Mouse (Mus musculus) neural tube, embryonic 13.5 days (tissue): ENCODE data around the gene Mettl1. TPM values are rescaled to one million over a fixed set of nuclear protein-coding genes. Genes with fewer than 3 reads are reported as not detected.
A peak's percentile ranks its signal among the peaks of the same experiment; 100 is the strongest.

Experiments
- ATAC-seq: fragments of 200-750 bp; cut with Nextera tagmentation; 2 replicates; pipeline ENCODE4 v1.8.0; 2017; ENCODE audit warnings: low read depth, mild to moderate bottlenecking, moderate TSS enrichment, moderate library complexity
- H3K27ac ChIP-seq: fragments of 300-500 bp; sonication (generic); replicated peaks from 2 replicates; pipeline ENCODE4 v1.5.1; 2015; ENCODE audit warnings: moderate library complexity, mild to moderate bottlenecking, inconsistent platforms
- H3K27me3 ChIP-seq: fragments of 300-500 bp; sonication (generic); 2 replicates; pipeline ENCODE4 v1.6.1; 2015; ENCODE audit warnings: mild to moderate bottlenecking, inconsistent platforms
- H3K36me3 ChIP-seq: fragments of 300-500 bp; sonication (generic); 2 replicates; pipeline ENCODE4 v1.6.1; 2015; ENCODE audit warnings: mild to moderate bottlenecking, inconsistent platforms
- H3K4me1 ChIP-seq: fragments of 300-500 bp; sonication (generic); replicated peaks from 2 replicates; pipeline ENCODE4 v1.6.1; 2015; ENCODE audit warnings: inconsistent platforms
- H3K4me2 ChIP-seq: fragments of 300-500 bp; sonication (generic); 2 replicates; pipeline ENCODE4 v1.6.1; 2015; ENCODE audit warnings: inconsistent platforms, mild to moderate bottlenecking, moderate library complexity
- H3K4me3 ChIP-seq: fragments of 300-500 bp; sonication (generic); 2 replicates; pipeline ENCODE4 v1.5.1; 2015; ENCODE audit warnings: mild to moderate bottlenecking, inconsistent platforms
- H3K9ac ChIP-seq: fragments of 300-500 bp; sonication (generic); 2 replicates; pipeline ENCODE4 v1.6.1; 2015; ENCODE audit warnings: moderate library complexity, mild to moderate bottlenecking, inconsistent platforms
- H3K9me3 ChIP-seq: fragments of 300-500 bp; sonication (generic); 2 replicates; pipeline ENCODE4 v1.6.1; 2016; ENCODE audit warnings: inconsistent platforms
- WGBS: fragments of 180-500 bp; shearing (Covaris S2); methylation state at CpG from one replicate; pipeline ENCODE4 v1.1.7; 2015; 5-methylcytosine and 5-hydroxymethylcytosine counted together
- polyA plus RNA-seq: library from polyadenylated mRNA; unstranded; fragments of >200 nt; fragmentation: Nextera tagmentation; extraction: Ambion mirVana; gene quantifications from 2 replicates; pipeline ENCODE4 v1.2.1, GENCODE M21; 2015

Gene Mettl1
- polyA plus RNA-seq = 22.5 and 25.7 TPM in 2 replicates

GRCm38 (mm10) chr10:127041274-127041766 is at the start of gene Mettl1, which contains the start of gene Eef1akmt3:
Mettl1 (plus strand) TSS chr10:127041414.
Eef1akmt3 (minus strand) TSS chr10:127041513.
- peak within 1 kb of the TSS; percentile 77 for H3K9ac ChIP-seq
- under 1% methylated on average over 28 of the region's 28 CpGs for WGBS
- H3K36me3 ChIP-seq = peaks cover 3% of the 10 kb centered on the region; the same call in 1 of the 2 replicates
- H3K4me1 ChIP-seq = peaks cover 16% of the 10 kb centered on the region
- H3K9me3 ChIP-seq = no peaks in the 10 kb centered on the region
- H3K4me3 ChIP-seq = peak within 1 kb of the TSS; percentile 83
- H3K27ac ChIP-seq = no peak within 1 kb of the TSS
- peak; percentile 80 for ATAC-seq
- peak within 1 kb of the TSS; percentile 99 for H3K4me2 ChIP-seq
- peaks cover 15% of the 10 kb centered on the region for H3K27me3 ChIP-seq

GRCm38 (mm10) chr10:126991676-126992075 is 49.5 kb upstream of the Mettl1 start:
- no peak for ATAC-seq

DNA sequence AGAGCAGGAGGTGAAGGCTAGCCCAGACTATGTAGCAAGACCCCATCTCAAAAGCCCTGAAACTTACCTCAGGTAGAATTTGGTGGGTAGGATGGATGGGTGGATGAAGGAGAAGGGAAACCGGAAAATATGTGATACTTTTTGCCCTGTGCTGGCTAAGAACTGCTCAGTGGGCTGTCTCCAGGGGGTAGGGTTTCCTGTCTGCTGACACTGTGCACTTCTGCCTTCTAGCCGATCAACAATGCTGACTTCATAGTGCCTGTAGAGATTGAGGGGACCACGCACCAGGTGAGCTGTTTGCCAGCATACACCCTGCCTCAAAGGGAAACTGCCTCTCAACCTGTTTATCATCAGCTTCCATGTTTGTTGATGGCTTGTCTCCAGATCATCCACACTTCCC is 47.6 kb upstream of the Mettl1 start:
- Histone ChIP-seq H3K9ac (no peak overlapping the region), H3K36me3 (peaks cover 58% of the 10 kb centered on the region), H3K27ac (no peak overlapping the region), H3K4me1 (peaks cover 26% of the 10 kb centered on the region), H3K9me3 (no peaks in the 10 kb centered on the region), H3K4me2 (no peak overlapping the region), H3K27me3 (no peaks in the 10 kb centered on the region), H3K4me3 (no peak overlapping the region)
- 90% methylated on average over 3 of the region's 3 CpGs for WGBS
- ATAC-seq = no peak

More at GRCm38 (mm10) chr10:126991676-126992075, 49.5 kb upstream of the Mettl1 start:
- Histone ChIP-seq H3K9me3 (no peaks in the 10 kb centered on the region), H3K36me3 (peaks cover 43% of the 10 kb centered on the region), H3K27me3 (no peaks in the 10 kb centered on the region), H3K4me3 (no peak overlapping the region), H3K4me2 (no peak overlapping the region), H3K27ac (no peak overlapping the region), H3K4me1 (peaks cover 46% of the 10 kb centered on the region), H3K9ac (no peak overlapping the region)
- 20% methylated on average over 3 of the region's 3 CpGs for WGBS

GRCm38 (mm10) chr10:126997340-126998113 is 43.7 kb upstream of the Mettl1 start:
- H3K9ac ChIP-seq = no peak overlapping the region
- no peaks in the 10 kb centered on the region for H3K27me3 ChIP-seq
- no peaks in the 10 kb centered on the region for H3K4me1 ChIP-seq
- no peak overlapping the region for H3K4me2 ChIP-seq
- H3K9me3 ChIP-seq = no peaks in the 10 kb centered on the region
- H3K4me3 ChIP-seq = no peak overlapping the region
- WGBS = 82% methylated on average over 13 of the region's 13 CpGs
- no peak for ATAC-seq
- no peak overlapping the region for H3K27ac ChIP-seq
- H3K36me3 ChIP-seq = peaks cover 72% of the 10 kb centered on the region

DNA sequence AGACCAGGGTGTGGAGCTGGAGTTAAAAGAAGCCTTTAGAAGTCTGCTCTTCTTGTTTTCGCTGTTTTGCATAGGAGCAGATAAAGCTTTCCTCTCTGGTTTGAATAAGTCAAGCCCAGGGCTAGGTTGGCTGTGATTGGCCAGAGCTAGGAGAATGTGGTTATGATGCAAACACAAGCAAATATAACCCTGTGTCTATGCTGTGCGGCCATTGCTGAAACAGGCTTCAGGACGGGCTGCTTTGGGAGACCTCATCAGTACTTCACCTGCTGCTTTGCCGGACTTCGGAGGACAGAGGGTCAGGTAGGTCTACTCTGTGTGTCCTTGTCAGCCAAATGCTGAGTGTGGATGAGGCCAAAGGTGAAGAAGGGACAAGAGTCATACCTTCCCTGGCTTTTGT is 40.7 kb upstream of the Mettl1 start, which contains the start of gene Avil:
TSS of gene Avil (plus strand) at position 181 of the 400 bp plus-strand sequence.
- Histone ChIP-seq H3K27me3 (no peaks in the 10 kb centered on the region), H3K4me1 (no peaks in the 10 kb centered on the region), H3K27ac (no peak within 1 kb of the TSS), H3K4me2 (no peak within 1 kb of the TSS), H3K9ac (no peak within 1 kb of the TSS), H3K36me3 (peaks cover 42% of the 10 kb centered on the region), H3K9me3 (no peaks in the 10 kb centered on the region), H3K4me3 (no peak within 1 kb of the TSS)
- WGBS = 88% methylated on average over 5 of the region's 5 CpGs
- no peak for ATAC-seq

DNA sequence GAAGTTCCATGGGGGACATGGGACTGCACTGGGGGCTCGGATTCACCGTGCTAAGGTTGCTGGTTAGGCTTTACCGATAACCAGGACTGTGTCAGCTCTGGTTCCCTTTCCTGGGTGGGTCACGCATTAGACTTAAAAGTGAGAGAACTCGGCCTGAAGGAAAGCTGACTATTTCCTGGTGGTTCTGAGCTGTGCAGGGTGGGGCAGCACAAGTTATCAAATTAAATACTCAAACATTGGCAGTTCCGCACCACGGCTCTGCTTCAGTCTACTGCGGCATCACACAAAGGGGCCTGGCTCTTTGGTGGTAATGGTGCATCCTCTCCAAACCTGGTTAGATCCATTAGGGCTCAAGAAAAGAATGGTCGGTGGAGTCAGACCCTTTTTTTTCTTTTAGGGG is 39.9 kb upstream of the Mettl1 start:
- Histone ChIP-seq H3K27ac (no peak overlapping the region), H3K27me3 (no peaks in the 10 kb centered on the region), H3K9me3 (no peaks in the 10 kb centered on the region), H3K4me3 (no peak overlapping the region), H3K9ac (no peak overlapping the region), H3K4me2 (no peak overlapping the region), H3K4me1 (no peaks in the 10 kb centered on the region), H3K36me3 (peaks cover 35% of the 10 kb centered on the region)
- no peak for ATAC-seq
- 90% methylated on average over 9 of the region's 9 CpGs for WGBS

DNA sequence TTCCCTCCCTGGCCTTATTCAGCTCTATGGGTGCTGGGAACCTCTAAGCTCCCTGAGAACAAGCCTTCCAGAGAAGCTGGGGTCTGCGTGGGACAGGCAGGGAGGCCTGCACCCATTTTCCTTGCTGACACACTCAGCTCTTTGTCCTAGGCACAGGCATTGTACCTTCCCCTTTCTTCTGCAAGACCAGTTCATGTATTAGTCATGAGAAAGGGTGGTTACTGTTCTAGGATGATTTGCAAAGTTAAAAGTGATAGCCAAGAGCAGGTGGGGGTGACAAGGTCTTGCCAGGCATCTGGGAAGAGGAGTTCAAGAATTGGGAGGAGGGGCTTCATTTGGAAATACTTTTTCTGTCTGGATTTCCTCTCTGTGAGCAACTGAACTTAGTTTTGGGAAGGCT is 39.2 kb upstream of the Mettl1 start:
- Histone ChIP-seq H3K27ac (no peak overlapping the region), H3K4me3 (no peak overlapping the region), H3K9ac (no peak overlapping the region), H3K36me3 (peaks cover 35% of the 10 kb centered on the region), H3K27me3 (no peaks in the 10 kb centered on the region), H3K4me1 (no peaks in the 10 kb centered on the region), H3K9me3 (no peaks in the 10 kb centered on the region), H3K4me2 (no peak overlapping the region)
- 55% methylated on average over 1 of the region's 1 CpGs for WGBS
- ATAC-seq = no peak

- Histone ChIP-seq H3K9me3 (no peaks in the 10 kb centered on the region), H3K27me3 (no peaks in the 10 kb centered on the region), H3K4me3 (no peak overlapping the region), H3K27ac (no peak overlapping the region), H3K36me3 (peaks cover 28% of the 10 kb centered on the region), H3K4me1 (no peaks in the 10 kb centered on the region), H3K4me2 (no peak overlapping the region), H3K9ac (no peak overlapping the region)
- 90% methylated on average over 5 of the region's 5 CpGs for WGBS
- ATAC-seq = no peak
Measured at GRCm38 (mm10) chr10:127002765-127003164, 38.4 kb upstream of the Mettl1 start.

GRCm38 (mm10) chr10:127003334-127003733 is 37.9 kb upstream of the Mettl1 start:
- Histone ChIP-seq H3K4me3 (no peak overlapping the region), H3K36me3 (peaks cover 22% of the 10 kb centered on the region), H3K27me3 (no peaks in the 10 kb centered on the region), H3K27ac (no peak overlapping the region), H3K9me3 (no peaks in the 10 kb centered on the region), H3K9ac (no peak overlapping the region), H3K4me2 (no peak overlapping the region), H3K4me1 (no peaks in the 10 kb centered on the region)
- 90% methylated on average over 8 of the region's 8 CpGs for WGBS
- ATAC-seq = no peak

GRCm38 (mm10) chr10:127003806-127004205 is 37.4 kb upstream of the Mettl1 start:
- no peak for ATAC-seq
- H3K36me3 ChIP-seq = peaks cover 17% of the 10 kb centered on the region
- no peak overlapping the region for H3K27ac ChIP-seq
- H3K9me3 ChIP-seq = no peaks in the 10 kb centered on the region
- no peak overlapping the region for H3K9ac ChIP-seq
- no peaks in the 10 kb centered on the region for H3K4me1 ChIP-seq
- H3K4me3 ChIP-seq = no peak overlapping the region
- no peak overlapping the region for H3K4me2 ChIP-seq
- 75% methylated on average over 7 of the region's 7 CpGs for WGBS
- no peaks in the 10 kb centered on the region for H3K27me3 ChIP-seq

GRCm38 (mm10) chr10:127016488-127016887 is 24.7 kb upstream of the Mettl1 start:
- no peak overlapping the region for H3K4me3 ChIP-seq
- WGBS = 63% methylated on average over 5 of the region's 5 CpGs
- no peaks in the 10 kb centered on the region for H3K4me1 ChIP-seq
- no peaks in the 10 kb centered on the region for H3K9me3 ChIP-seq
- no peak overlapping the region for H3K9ac ChIP-seq
- no peak overlapping the region for H3K27ac ChIP-seq
- no peak for ATAC-seq
- H3K36me3 ChIP-seq = peaks cover 11% of the 10 kb centered on the region; the same call in 1 of the 2 replicates
- H3K27me3 ChIP-seq = no peaks in the 10 kb centered on the region
- H3K4me2 ChIP-seq = no peak overlapping the region

- no peak overlapping the region for H3K9ac ChIP-seq
- H3K36me3 ChIP-seq = peaks cover 16% of the 10 kb centered on the region
- no peak for ATAC-seq
- H3K27me3 ChIP-seq = no peaks in the 10 kb centered on the region
- H3K4me3 ChIP-seq = no peak overlapping the region
- no peaks in the 10 kb centered on the region for H3K9me3 ChIP-seq
- no peak overlapping the region for H3K4me2 ChIP-seq
- H3K4me1 ChIP-seq = no peaks in the 10 kb centered on the region
- no peak overlapping the region for H3K27ac ChIP-seq
- WGBS = 19% methylated on average over 2 of the region's 2 CpGs
Measured at GRCm38 (mm10) chr10:127017071-127017470, 24.1 kb upstream of the Mettl1 start.
